Mouse (Mus musculus): ENCODE measurements around the gene Oser1.

The Oser1 gene

DNA sequence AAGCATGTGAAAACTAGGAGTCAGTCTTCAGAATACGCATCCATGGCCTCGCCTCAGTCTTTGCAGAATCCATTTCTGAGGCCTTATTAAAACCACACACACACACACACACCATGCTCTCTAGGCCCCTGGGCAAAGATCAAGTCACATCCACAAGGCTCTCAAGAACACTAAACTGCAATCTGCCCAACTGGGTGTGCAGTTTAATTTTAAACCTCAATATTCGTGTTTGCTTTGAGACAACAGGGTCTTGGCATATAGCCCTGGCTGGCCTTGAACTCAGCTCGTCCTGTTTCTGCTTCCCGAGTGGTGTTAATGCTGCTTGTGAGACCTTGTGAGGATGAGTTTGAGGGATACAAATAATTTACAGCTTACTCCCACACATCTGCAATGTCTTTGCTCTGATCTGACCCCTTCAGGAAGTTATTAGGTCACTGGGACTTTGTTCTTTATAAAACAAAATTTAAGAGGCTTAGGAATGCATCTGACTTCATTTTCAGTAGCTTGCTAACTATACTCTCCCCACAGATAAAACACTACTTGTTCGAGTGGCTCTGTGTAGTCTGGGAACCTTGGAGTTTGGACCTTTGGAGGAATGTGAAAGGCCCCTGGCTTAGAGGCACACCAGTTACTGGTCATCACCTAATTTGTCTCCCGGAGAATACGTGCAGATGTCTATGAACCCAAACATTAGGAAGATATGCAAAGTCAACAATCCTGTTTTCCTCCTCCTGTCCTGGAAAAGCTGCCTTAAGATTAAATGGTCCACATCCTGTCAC is 20.3 kb downstream of the Oser1 start:
- no peak for DNase-seq (ENCODE audit: low read depth, low spot score)

GRCm38 (mm10) chr2:163401221-163401620 is 23.3 kb downstream of the Oser1 start:
- DNase-seq (ENCODE audit: low read depth, low spot score) = peak; percentile 82

DNA sequence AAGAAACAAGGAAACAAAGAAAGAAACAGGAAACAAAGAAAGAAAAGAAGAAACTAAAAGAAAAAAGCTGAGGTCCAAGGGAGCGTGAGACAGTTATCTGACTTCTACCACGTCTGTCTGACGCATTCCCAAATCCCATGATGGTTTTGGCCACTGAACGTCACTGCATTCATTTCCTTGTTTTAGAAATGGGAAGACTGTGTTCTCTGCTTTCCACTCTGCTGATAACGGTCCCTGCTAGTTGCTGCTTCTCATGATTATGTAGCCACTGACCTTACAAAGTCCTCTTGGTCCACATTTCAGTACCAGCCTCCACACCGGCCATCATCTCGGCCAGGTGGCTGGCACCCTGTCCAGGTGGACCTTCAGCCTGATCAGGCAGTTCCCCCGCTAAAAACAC is 25.3 kb downstream of the Oser1 start:
- DNase-seq (ENCODE audit: low read depth, low spot score) = no peak

GRCm38 (mm10) chr2:163398770-163399169 is 25.7 kb downstream of the Oser1 start:
- DNase-seq (ENCODE audit: low read depth, low spot score) = no peak

DNA sequence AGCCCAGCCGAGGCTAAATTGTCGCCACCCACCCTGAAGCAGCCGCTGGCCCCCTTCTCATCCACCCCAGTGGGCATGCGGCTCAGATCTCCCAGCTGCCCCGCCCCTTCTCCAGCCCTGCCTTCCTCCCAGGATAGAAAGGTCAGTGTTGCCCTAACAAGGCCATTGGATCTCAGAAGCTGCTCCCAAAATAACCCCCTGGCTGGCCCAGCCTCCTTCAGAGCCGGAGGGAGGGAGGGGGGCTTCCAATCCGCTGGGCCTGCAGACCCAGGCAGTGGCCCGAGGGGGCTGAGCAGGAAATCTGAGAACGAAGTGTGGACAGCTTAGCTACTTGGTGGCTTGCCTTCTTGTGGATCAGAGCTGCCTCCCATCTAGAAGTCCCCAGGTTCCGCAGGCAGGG is 26.6 kb downstream of the Oser1 start, which contains the start of gene Jph2:
TSS of gene Jph2 (minus strand) at position 89 of the 400 bp plus-strand sequence.
- DNase-seq (ENCODE audit: low read depth, low spot score) = no peak

GRCm38 (mm10) chr2:163397071-163397470 is 27.4 kb downstream of the Oser1 start:
- DNase-seq (ENCODE audit: low read depth, low spot score) = no peak

GRCm38 (mm10) chr2:163394977-163395376 is 29.5 kb downstream of the Oser1 start:
- no peak for DNase-seq (ENCODE audit: low read depth, low spot score)

DNA sequence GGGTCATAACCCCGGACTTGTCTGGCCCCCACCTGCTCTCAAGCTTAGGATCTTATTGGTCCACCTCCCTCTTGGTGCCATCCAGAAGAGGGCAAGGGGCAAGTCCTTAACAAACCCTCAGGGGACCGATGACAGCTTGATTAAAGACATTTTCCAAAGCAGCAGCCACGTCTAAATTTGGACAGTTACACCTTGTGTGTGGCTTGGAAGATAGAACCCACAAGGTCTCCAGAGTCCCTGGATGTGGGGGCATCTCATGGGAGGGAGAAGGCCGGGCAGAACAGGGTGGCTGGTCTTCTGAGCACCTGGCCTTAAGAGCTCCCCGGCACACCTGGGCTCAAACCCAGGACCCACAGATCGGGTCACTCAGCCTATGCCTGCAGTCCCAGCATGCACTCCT is 30.5 kb downstream of the Oser1 start:
- no peak for DNase-seq (ENCODE audit: low read depth, low spot score)

DNA sequence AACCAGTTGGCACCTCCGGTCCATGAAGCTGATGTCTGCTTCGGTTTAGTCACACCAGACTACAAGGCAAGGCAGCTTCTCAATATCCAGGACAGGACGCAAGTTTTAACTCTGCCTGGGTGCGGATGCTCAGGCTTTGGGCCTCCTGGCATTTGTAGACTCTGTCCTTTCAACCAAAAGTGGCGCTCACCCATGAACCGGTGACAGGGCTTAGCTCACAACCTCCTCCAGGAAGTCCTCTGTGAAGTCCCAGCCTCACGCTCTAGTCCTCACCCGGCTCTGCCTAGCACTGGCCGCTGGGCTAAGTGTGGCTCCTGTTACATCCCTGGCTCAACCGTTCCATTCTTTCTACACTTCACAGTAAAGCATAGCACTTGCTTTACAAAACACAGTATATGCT is 31.3 kb downstream of the Oser1 start:
- no peak for DNase-seq (ENCODE audit: low read depth, low spot score)

DNA sequence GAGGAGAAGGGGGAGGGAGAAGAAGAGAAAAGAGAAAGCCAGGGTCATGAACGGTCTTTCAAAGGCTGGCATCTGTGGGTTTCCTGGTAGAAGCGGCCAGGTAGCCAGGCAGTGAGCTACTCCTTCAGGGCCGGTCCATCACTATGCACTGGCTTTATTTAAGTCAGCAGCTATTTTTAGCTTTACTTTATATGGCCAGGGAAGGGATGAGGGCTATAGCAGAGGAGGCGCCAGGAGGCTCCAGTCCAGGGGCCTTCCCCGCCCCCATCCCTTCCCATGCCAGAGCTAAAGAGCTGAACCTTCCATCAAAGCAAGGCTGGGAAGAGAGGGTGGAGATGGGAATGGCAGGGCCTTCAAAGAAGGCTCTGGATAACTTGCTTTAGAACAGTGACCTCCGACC is 32.1 kb downstream of the Oser1 start:
- DNase-seq (ENCODE audit: low read depth, low spot score) = no peak

DNA sequence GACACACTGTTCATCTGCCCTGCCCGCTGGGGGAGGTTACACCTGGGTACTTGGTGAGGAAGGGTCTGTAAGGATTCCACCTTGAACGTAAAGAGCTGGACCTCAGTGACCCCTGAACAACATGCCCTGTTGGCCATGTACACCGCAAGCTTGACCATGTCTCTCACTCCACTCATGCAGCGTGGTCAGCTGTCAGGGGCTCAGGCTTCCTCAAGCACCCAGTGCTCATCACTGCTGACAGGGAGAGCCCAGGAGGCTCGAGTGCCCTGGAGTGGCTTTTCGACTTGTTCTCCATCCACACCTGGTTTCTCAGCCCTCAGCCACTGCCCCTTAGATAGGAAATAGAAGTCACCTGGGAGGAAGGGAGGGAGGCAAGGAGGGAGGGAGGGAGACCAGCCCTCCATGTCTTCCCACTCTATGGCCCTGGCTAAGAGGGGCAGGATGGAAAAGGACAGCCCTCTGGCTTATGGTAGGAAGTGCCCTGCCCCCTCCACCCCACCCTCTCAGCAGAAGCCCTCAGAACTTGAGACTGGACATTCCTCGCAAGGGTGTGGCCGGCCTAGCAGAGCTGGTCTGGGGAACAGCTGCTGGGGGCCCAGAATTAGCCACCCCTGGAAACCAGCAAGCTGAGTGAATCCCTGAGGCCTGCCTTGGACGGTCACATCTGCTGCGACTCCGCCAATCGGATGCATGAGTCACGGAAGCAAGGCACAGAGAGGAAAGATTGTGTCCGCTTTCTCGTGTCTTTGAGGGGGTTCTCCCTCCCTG is 37.9 kb downstream of the Oser1 start:
- DNase-seq (ENCODE audit: low read depth, low spot score) = no peak

DNA sequence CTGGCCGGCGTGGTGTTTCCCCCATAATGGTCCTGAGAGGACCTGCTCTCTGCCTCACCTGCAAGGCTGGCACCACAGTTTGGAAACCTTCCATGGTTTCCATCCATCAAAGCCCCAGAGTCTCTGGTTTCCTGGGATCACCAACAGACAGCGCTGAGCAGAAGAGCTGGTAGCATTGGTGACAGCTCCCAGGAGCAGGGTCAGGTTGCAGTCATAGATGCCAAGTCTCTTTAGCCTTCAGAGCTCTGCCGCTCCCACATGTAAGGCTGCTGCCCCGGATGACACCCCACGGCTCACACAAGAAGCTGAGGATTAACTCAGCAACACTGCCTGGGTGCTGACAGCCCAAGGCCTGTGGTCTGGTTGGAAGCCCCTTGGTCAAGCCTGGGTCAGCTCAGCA is 39.4 kb downstream of the Oser1 start:
- DNase-seq (ENCODE audit: low read depth, low spot score) = no peak

DNA sequence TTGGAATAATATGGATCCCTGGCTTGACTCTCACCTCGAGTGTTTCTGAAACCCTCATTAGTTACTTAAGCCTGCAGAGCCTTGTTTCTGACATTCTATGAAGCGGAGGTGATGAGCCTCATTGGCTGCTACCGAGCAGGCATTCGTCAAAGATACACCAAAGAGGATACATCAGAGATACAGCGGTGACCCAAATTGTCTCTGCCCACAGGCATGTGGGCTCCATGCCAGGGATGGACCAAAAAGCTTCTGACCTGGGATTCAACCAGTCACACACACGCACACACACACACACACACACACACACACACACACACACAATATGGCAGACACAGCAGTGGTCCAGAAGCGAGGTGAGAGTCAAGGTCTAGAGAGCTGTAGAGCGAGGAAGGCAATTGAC is 43.3 kb downstream of the Oser1 start:
- DNase-seq (ENCODE audit: low read depth, low spot score) = no peak

GRCm38 (mm10) chr2:163379366-163379765 is 45.1 kb downstream of the Oser1 start:
- DNase-seq (ENCODE audit: low read depth, low spot score) = no peak

DNA sequence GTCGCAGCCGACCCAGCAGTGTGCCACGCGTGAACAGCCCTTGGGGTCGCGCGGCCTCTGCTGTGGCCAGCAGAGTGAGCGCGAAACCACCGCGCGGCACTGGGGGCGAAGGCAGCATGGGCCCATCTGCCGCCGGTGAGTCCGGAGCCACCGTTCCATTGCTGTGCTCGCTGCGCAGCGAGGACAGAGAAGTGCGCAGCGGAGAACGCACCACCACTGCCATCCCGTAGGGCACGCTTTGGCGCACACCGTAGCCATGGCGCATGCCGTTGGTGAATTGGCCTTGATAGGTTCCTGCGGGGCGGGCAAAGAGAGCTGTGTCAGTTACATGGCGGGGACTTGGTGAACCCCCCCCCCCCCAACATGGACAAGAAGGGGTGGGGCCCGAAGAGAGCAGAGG is 48.4 kb downstream of the Oser1 start:
- no peak for DNase-seq (ENCODE audit: low read depth, low spot score)

GRCm38 (mm10) chr2:163375468-163375867 is 49.0 kb downstream of the Oser1 start:
- DNase-seq (ENCODE audit: low read depth, low spot score) = no peak

DNA sequence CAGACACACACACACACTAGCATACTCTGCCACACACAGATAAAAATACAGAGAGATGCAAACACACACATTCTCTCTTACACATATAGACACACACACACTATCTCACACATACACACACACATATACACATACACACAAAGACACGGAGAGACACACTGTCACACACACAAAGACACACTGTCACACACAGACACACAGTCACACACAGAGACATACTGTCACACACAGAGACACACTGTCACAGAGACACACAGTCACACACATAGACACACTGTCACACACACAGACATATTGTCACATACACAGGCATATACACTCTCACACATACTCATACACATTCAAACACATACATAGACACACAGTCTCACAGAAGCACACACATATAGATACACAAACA is 51.9 kb downstream of the Oser1 start:
- no peak for DNase-seq (ENCODE audit: low read depth, low spot score)

DNA sequence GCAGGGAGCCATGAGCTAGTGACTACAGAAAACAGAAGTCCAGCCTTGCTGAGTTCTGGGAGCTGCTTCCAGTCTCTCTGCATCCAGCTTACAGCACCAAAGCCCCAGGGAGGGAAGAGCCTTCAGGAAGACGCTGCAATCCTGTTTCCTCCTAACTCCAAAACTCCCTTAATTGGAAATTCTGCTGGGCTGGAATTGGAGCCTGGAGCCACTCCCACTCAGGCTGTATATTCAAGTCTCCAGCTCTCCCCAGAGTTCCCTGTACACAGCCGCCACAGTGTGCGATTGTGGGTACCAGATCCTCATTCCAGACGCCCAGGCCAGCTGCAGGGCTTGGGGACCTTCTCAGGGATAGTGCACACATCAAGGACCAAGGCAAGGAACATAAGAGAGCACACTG is 54.3 kb downstream of the Oser1 start:
- no peak for DNase-seq (ENCODE audit: low read depth, low spot score)

DNA sequence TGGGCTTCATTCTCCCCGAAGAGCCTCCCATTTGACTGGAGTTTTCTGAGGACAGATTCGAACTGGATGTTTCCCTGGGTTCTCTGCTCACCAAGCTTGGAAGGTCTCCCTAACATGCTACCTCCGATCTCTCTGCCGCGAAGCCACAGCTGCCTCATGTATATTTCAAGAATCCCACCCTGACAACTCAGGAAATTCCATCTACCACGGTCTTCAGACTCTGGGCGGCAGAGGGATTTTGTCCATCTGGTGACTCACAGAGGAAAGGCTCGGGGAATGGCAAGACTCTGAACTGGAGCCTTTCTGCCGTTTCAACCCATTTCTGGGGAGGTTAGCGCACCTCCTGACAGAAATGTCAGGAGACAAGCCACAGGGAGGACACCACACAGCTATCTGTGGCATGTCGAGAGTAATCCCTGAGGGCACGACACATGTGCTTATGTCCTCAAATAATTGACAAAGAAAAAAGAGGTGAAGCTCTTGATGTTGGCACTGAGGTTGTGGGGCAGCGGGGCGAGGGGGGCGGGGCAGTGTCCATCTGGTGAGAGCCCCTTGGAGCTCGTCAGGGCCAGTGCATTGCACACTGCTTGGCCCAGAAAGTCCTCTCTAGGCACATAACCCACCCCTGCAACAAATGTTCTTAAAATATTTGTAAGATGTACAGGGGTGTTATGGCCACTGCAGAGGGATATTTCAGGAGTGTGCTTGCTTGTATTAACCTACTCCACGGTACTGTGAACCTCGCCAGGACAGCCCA is 59.5 kb downstream of the Oser1 start:
- no peak for DNase-seq (ENCODE audit: low read depth, low spot score)

GRCm38 (mm10) chr2:163362940-163363921 is 61.3 kb downstream of the Oser1 start:
- no peak for DNase-seq (ENCODE audit: low read depth, low spot score)

All from CD4-positive helper T cell, adult 2 months (primary cell).